Mouse (Mus musculus): ENCODE data around the gene Vmn1r94.
"Not testable (repeated sequence)": the region's sequence is repeated elsewhere in the genome, so short reads cannot be mapped to it uniquely, and the experiment has no call there.

The Vmn1r94 gene

DNA sequence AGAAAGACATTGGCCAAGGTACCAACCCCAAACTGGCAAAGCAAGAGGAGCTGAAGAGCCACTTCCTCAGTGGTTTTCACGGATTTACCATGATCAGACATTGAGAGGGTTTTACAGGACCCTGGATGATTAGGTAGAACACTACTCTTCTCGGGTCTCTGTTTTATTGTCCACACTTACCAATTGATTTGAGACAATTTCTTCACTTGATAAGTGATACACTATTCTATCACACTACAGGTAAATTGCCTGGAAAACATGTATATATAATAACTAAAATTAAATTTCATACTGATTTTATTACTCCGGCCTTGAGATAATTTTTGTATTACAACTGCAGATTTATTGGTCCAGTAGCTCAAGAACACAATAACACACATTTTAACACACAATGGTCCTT, at the start of gene Vmn1r94:
TSS of gene Vmn1r94 (minus strand) at position 101 of the 400 bp plus-strand sequence.
- not testable (repeated sequence) for DNase-seq (ENCODE audit: low read depth, low spot score)

DNA sequence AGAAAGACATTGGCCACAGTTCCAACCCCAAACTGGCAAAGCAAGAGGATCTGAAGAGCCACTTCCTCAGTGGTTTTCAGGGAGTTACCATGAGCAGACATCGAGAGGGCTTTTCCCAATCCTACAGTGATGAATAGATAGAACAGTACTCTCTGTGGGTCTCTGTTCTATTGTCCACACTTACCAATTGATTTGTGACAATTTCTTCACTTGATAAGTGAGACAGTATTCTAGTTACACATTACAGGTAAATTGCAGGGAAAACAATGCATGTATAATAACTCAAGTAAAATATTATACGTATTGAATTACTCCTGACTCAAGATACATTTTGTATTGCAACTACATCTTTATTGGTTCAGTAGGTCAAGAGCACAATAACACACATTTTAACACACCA, 37.3 kb upstream of the Vmn1r94 start, which contains the start of gene Gm6164:
TSS of gene Gm6164 (minus strand) at position 101 of the 400 bp plus-strand sequence.
- not testable (repeated sequence) for DNase-seq (ENCODE audit: low read depth, low spot score)

GRCm38 (mm10) chr7:20193410-20193809, 25.2 kb upstream of the Vmn1r94 start, which contains the start of gene Vmn1r95:
TSS of gene Vmn1r95 (plus strand) at chr7:20193710.
- DNase-seq (ENCODE audit: low read depth, low spot score) = not testable (repeated sequence)

DNA sequence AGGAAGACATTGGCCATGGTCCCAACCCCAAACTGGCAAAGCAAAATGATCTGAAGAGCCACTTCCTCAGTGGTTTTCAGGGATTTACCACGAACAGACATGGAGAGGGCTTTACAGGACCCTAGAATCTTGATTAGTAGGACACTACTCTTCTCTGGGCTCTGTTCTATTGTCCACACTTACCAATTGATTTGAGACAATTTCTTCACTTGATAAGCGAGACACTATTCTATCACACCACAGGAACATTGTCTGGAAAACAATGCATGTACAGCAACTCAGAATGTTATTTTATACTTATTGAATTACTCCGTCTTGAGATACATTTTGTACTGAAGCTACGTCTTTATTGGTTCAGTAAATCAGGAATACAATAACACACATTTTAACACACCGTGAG, 29.2 kb downstream of the Vmn1r94 start, which contains the start of gene Vmn1r93:
TSS of gene Vmn1r93 (minus strand) at position 101 of the 400 bp plus-strand sequence.
- DNase-seq (ENCODE audit: low read depth, low spot score) = not testable (repeated sequence)

DNA sequence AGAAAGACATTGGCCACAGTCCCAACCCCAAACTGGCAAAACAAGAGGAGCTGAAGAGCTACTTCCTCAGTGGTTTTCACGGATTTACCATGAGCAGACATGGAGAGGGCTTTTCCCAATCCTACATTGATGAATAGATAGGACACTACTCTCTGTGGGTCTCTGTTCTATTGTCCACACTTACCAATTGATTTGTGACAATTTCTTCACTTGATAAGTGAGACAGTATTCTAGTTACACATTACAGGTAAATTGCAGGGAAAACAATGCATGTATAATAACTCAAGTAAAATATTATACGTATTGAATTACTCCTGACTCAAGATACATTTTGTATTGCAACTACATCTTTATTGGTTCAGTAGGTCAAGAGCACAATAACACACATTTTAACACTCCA, 45.7 kb downstream of the Vmn1r94 start, which contains the start of gene Gm16442:
TSS of gene Gm16442 (minus strand) at position 101 of the 400 bp plus-strand sequence.
- not testable (repeated sequence) for DNase-seq (ENCODE audit: low read depth, low spot score)
